Mouse (Mus musculus) limb, embryonic 14.5 days (tissue): ENCODE measurements around the gene Kmt2a. TPM values are rescaled to one million over a fixed set of nuclear protein-coding genes. Genes with fewer than 3 reads are reported as not detected.

Experiments used
- ATAC-seq: fragments of 200-750 bp; cut with Nextera tagmentation; 2 replicates; pipeline ENCODE4 v1.8.0; 2017; ENCODE audit warnings: low read depth, moderate number of reproducible peaks, moderate TSS enrichment; ENCODE audit not compliant: low FRiP score
- DNase-seq: peaks from one replicate; pipeline ENCODE4 v3.0.0-alpha.2; 2015; ENCODE audit warnings: low spot score
- H3K27ac ChIP-seq: fragments of 300-500 bp; sonication (generic); replicated peaks from 2 replicates; pipeline ENCODE4 v1.5.1; 2014; ENCODE audit warnings: low read depth, mild to moderate bottlenecking, low read length, moderate library complexity, mixed read lengths
- H3K27me3 ChIP-seq: fragments of 300-500 bp; sonication (generic); 2 replicates; pipeline ENCODE4 v1.6.1; 2014; ENCODE audit warnings: low read length, mixed read lengths; ENCODE audit not compliant: control insufficient read depth, insufficient read depth
- H3K36me3 ChIP-seq: fragments of 300-500 bp; sonication (generic); 2 replicates; pipeline ENCODE4 v1.6.1; 2014; ENCODE audit warnings: mild to moderate bottlenecking, low read length, moderate library complexity, mixed read lengths; ENCODE audit not compliant: control insufficient read depth, insufficient read depth
- H3K4me1 ChIP-seq: fragments of 300-500 bp; sonication (generic); 2 replicates; pipeline ENCODE4 v1.6.1; 2014; ENCODE audit warnings: antibody characterized with exemption, low read length, mixed read lengths; ENCODE audit not compliant: control insufficient read depth, insufficient read depth
- H3K4me2 ChIP-seq: fragments of 300-500 bp; sonication (generic); replicated peaks from 2 replicates; pipeline ENCODE4 v1.6.1; 2014; ENCODE audit warnings: low read depth, mild to moderate bottlenecking, low read length, moderate library complexity; ENCODE audit not compliant: severe bottlenecking
- H3K4me3 ChIP-seq: fragments of 300-500 bp; sonication (generic); replicated peaks from 2 replicates; pipeline ENCODE4 v1.5.1; 2014; ENCODE audit warnings: low read length
- H3K9ac ChIP-seq: fragments of 300-500 bp; sonication (generic); 2 replicates; pipeline ENCODE4 v1.6.1; 2014; ENCODE audit warnings: mild to moderate bottlenecking, low read depth, low read length, moderate library complexity; ENCODE audit not compliant: severe bottlenecking
- H3K9me3 ChIP-seq: fragments of 300-500 bp; sonication (generic); 2 replicates; pipeline ENCODE4 v1.6.1; 2016; ENCODE audit warnings: low read length; ENCODE audit not compliant: control insufficient read depth
- POLR2A ChIP-seq: fragments of 200-500 bp; IDR thresholded peaks from 2 replicates; pipeline ENCODE4 v1.8.0; 2012; ENCODE audit warnings: inconsistent platforms, mild to moderate bottlenecking, moderate library complexity, borderline replicate concordance; ENCODE audit not compliant: insufficient read depth, insufficient read length; ENCODE audit errors: extremely low read depth
- WGBS: fragments of 180-500 bp; shearing (Covaris S2); extraction: QIAGEN DNeasy Blood & Tissue Kit; methylation state at CpG from one replicate; pipeline ENCODE4 v1.1.7; 2014; 5-methylcytosine and 5-hydroxymethylcytosine counted together
- polyA plus RNA-seq, 2 experiments: library from polyadenylated mRNA; depleted of rRNA in 1 of 2; stranded (reverse) in 1 of 2; unstranded in 1 of 2; fragments of >200 nt; fragmentation: Nextera tagmentation in 1 of 2; extraction: Ambion mirVana in 1 of 2; gene quantifications; 2 replicates each; pipeline versions ENCODE4 v1.2.1 to v1.2.3; 2012 to 2014

Gene Kmt2a
- polyA plus RNA-seq, 2 experiments: 16.8 to 21.7 TPM

DNA sequence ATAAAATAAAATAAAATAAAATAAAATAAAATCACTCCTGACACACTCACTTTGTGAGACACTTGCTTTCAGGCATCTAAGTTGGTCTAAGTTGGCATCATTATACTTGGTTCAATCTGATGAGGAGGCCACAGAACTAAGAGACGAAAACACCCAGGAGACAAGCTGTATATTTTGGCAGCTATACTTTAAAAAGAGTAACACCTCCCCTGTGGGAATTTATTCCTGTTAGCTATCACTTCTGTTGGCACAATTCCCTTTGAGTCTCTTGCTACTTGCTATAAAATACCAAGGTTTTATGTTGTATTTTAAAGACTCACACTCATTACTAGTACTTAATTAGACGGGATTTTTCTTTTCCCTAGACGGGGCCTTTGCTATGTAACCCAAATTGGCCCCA is 22.4 kb downstream of the Kmt2a start:
- Histone ChIP-seq H3K9me3 (no peaks in the 10 kb centered on the region), H3K9ac (no peak overlapping the region), H3K4me2 (no peak overlapping the region), H3K27me3 (no peaks in the 10 kb centered on the region), H3K4me3 (no peak overlapping the region), H3K36me3 (peaks cover 21% of the 10 kb centered on the region), H3K27ac (no peak overlapping the region), H3K4me1 (peaks cover 12% of the 10 kb centered on the region)
- TF ChIP-seq POLR2A: no peak
- DNase-seq (no peak), ATAC-seq (no peak)
- 64% methylated on average over 3 of the region's 3 CpGs for WGBS

DNA sequence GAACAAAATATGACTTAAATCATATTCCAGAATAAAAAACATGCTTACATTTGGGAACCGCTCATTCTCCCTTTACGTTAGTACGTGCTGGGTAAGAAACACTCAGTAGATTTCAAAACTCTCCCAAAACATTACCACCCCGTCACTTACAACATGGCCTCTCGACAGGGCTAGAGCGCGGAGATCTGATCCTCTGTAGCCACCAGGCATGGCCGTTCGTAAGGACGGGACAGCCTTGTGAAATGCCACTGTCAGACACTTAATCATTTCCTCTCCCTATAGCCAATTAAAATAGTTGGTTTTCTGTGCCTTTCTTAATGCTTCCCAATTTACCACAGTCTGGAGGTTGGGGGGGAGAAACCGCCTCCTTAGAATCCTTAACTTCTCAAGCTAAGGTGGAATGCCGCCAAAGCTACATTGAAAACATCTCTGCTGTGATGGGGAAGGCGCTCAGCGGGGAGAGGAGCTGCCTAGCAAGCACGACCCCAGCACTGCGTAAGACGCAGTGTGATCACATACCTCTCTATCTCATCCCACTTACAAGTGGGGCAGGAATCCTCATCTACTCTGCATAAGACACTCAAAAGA is 23.6 kb downstream of the Kmt2a start:
- Histone ChIP-seq H3K36me3 (peaks cover 21% of the 10 kb centered on the region), H3K27ac (no peak overlapping the region), H3K9me3 (no peaks in the 10 kb centered on the region), H3K9ac (no peak overlapping the region; the same call in 1 of the 2 replicates), H3K4me2 (no peak overlapping the region), H3K4me3 (no peak overlapping the region), H3K27me3 (no peaks in the 10 kb centered on the region), H3K4me1 (peaks cover 12% of the 10 kb centered on the region)
- WGBS: 75% methylated on average over 17 of the region's 17 CpGs
- TF ChIP-seq POLR2A: no peak
- DNase-seq: no peak
- ATAC-seq: no peak

DNA sequence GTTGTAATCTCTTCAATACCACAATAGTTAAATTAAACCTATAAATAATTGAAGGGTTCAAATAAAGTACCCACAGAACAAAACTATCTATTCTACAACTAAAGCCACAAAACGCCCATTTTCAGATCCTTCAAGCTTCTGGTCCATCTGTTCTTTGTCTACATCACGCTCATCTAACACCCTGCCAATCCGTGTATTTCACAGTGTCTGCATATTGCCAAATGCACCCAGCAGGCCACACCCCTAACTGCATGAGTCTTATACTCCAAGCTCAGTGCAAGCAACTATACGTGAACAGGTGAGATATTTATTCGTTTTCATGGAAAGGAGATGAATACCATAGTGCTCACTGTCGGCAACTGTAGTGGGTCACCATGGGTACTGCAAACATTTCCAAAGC is 25.9 kb downstream of the Kmt2a start:
- 84% methylated on average over 6 of the region's 6 CpGs for WGBS
- TF ChIP-seq POLR2A: no peak

DNA sequence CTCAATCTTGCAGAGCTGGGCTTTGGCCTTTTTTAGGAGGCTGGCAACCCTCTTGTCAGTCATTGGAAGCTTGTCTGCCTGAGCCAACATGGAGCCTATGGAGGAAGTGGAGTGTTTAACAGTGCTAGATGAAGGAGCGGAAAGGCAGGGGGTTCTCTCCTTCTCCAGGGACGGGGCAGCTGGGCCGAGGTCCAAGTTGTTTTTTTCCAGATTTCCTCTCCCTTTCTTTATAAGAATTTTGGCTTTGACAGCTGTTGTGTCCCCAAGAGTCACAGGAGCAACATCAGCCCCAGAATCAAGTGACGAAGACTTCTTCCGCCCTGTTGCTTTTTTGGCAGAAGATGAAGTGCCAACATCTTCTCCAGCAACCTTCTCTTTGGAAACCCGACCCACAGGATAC is 33.6 kb downstream of the Kmt2a start:
- peaks cover 82% of the 10 kb centered on the region for H3K36me3 ChIP-seq
- no peaks in the 10 kb centered on the region for H3K27me3 ChIP-seq
- no peak overlapping the region for H3K27ac ChIP-seq
- no peak overlapping the region for H3K4me3 ChIP-seq
- no peak for TF ChIP-seq POLR2A
- H3K4me1 ChIP-seq: no peaks in the 10 kb centered on the region
- no peak overlapping the region for H3K4me2 ChIP-seq
- H3K9ac ChIP-seq: no peak overlapping the region
- no peak for DNase-seq
- no peaks in the 10 kb centered on the region for H3K9me3 ChIP-seq
- no peak for ATAC-seq
- 84% methylated on average over 6 of the region's 6 CpGs for WGBS

More for the DNA sequence above, 25.9 kb downstream of the Kmt2a start:
- DNase-seq (no peak), ATAC-seq (no peak)
- peaks cover 15% of the 10 kb centered on the region for H3K36me3 ChIP-seq
- no peaks in the 10 kb centered on the region for H3K27me3 ChIP-seq
- no peak overlapping the region for H3K9ac ChIP-seq
- H3K27ac ChIP-seq: no peak overlapping the region
- no peaks in the 10 kb centered on the region for H3K9me3 ChIP-seq
- no peak overlapping the region for H3K4me2 ChIP-seq
- no peak overlapping the region for H3K4me3 ChIP-seq
- H3K4me1 ChIP-seq: peaks cover 12% of the 10 kb centered on the region

DNA sequence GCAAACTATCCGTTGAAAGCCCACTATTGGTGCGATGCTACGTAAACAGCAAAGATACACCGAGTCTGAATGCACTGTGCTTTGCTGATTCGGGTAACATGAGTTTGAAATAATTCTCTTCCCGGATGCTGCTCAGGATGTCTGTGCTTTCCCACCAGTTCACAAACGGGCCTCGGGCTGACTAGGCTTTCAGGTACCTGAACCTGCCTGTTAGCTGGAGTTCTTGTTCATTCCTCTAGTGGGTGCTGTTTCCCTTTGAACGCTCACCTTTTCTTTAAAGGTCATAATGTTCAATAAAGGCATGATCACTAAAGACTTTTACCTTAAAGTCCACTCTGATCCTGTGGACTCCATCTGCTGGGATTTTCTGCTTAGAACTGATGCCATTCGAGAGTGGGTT is 39.9 kb downstream of the Kmt2a start:
- Histone ChIP-seq H3K36me3 (peaks cover 89% of the 10 kb centered on the region), H3K9me3 (no peaks in the 10 kb centered on the region), H3K4me1 (no peaks in the 10 kb centered on the region), H3K9ac (no peak overlapping the region), H3K4me3 (no peak overlapping the region), H3K27ac (no peak overlapping the region), H3K27me3 (no peaks in the 10 kb centered on the region), H3K4me2 (no peak overlapping the region)
- 83% methylated on average over 10 of the region's 10 CpGs for WGBS
- TF ChIP-seq POLR2A: no peak
- DNase-seq (no peak), ATAC-seq (no peak)
